Mouse (Mus musculus): ENCODE measurements around the gene Gm438. TPM values are rescaled to one million over a fixed set of nuclear protein-coding genes. Genes with fewer than 3 reads are reported as not detected.

Gm438 gene
- polyA plus RNA-seq (2021; fragmentation: Nextera tagmentation) = not detected in 2 replicates
- long read RNA-seq, experiment 1 = 0 reads
- long read RNA-seq, experiment 2 = 0 reads

GRCm38 (mm10) chr4:144786483-144786882 lies at the start of gene Gm438:
TSS of gene Gm438 (minus strand) at chr4:144786583.

Other genes starting within 250 kb of the Gm438 start
- not detected in 2 replicates for gene Gm13124, start 221.4 kb downstream of the Gm438 start, polyA plus RNA-seq (2021; fragmentation: Nextera tagmentation)
- not detected in 2 replicates for gene Aadacl4, start 172.9 kb downstream of the Gm438 start, polyA plus RNA-seq (2021; fragmentation: Nextera tagmentation)
- gene Gm436, start 100.2 kb downstream of the Gm438 start, polyA plus RNA-seq (2021; fragmentation: Nextera tagmentation) = not detected in 2 replicates
- gene Gm13178, start 65.2 kb downstream of the Gm438 start, polyA plus RNA-seq (2021; fragmentation: Nextera tagmentation) = not detected in 2 replicates
- 68.9 and 103 TPM in 2 replicates for gene Dhrs3, start 106.2 kb upstream of the Gm438 start, polyA plus RNA-seq (2021; fragmentation: Nextera tagmentation)

Measured in layer of hippocampus, adult 6 months (tissue).